Mouse (Mus musculus) induced T-regulatory cell, adult 2 months (primary cell): ENCODE results near the gene Tlk2.
A peak's percentile ranks its signal among the peaks of the same experiment; 100 is the strongest.
"Not testable (repeated sequence)": the region's sequence is repeated elsewhere in the genome, so short reads cannot be mapped to it uniquely, and the experiment has no call there.

ENCODE experiments used
- DNase-seq: peaks from one replicate; pipeline ENCODE4 v3.0.0-alpha.2; 2012; ENCODE audit warnings: low read depth

The Tlk2 gene

GRCm38 (mm10) chr11:105178516-105178915, at the start of gene Tlk2:
Gene Tlk2, plus strand, starts transcription at chr11:105178807.
- DNase-seq, result no peak

GRCm38 (mm10) chr11:105135692-105136091, 42.9 kb upstream of the Tlk2 start:
- DNase-seq, result no peak

- not testable (repeated sequence) for DNase-seq
These were observed 41.4 kb upstream of the Tlk2 start for GRCm38 (mm10) chr11:105137255-105137654.

- not testable (repeated sequence) for DNase-seq
These were observed 38.1 kb upstream of the Tlk2 start for GRCm38 (mm10) chr11:105140512-105140911.

- DNase-seq, result no peak
These were observed 37.5 kb upstream of the Tlk2 start for GRCm38 (mm10) chr11:105141115-105141514.

GRCm38 (mm10) chr11:105143564-105143963, 35.0 kb upstream of the Tlk2 start:
- no peak for DNase-seq

GRCm38 (mm10) chr11:105144084-105144483, 34.5 kb upstream of the Tlk2 start:
- DNase-seq, result no peak

- DNase-seq, result no peak
These were observed 33.9 kb upstream of the Tlk2 start for GRCm38 (mm10) chr11:105144508-105145210.

- no peak for DNase-seq
These were observed 33.4 kb upstream of the Tlk2 start for GRCm38 (mm10) chr11:105145211-105145610.

GRCm38 (mm10) chr11:105146593-105146992, 32.0 kb upstream of the Tlk2 start, which contains the start of gene Gm10842:
Gene Gm10842, plus strand, starts transcription at chr11:105146893.
- no peak for DNase-seq

- no peak for DNase-seq
These were observed 29.3 kb upstream of the Tlk2 start for GRCm38 (mm10) chr11:105149353-105149752.

GRCm38 (mm10) chr11:105149766-105150165, 28.8 kb upstream of the Tlk2 start:
- DNase-seq, result peak; percentile 52

GRCm38 (mm10) chr11:105150691-105151090, 27.9 kb upstream of the Tlk2 start:
- peak; percentile 21 for DNase-seq

GRCm38 (mm10) chr11:105151226-105152016, 27.2 kb upstream of the Tlk2 start:
- peak; percentile 47 for DNase-seq

GRCm38 (mm10) chr11:105152017-105152300, 26.6 kb upstream of the Tlk2 start:
- DNase-seq, result no peak

GRCm38 (mm10) chr11:105152357-105152899, 26.2 kb upstream of the Tlk2 start:
- DNase-seq, result no peak

- no peak for DNase-seq
These were observed 25.4 kb upstream of the Tlk2 start for GRCm38 (mm10) chr11:105153068-105153833.

GRCm38 (mm10) chr11:105155915-105156314, 22.7 kb upstream of the Tlk2 start:
- DNase-seq, result no peak

- peak; percentile 14 for DNase-seq
These were observed 21.8 kb upstream of the Tlk2 start for GRCm38 (mm10) chr11:105156748-105157267.

GRCm38 (mm10) chr11:105158047-105158446, 20.6 kb upstream of the Tlk2 start:
- DNase-seq, result no peak

GRCm38 (mm10) chr11:105159673-105160360, 18.8 kb upstream of the Tlk2 start:
- no peak for DNase-seq

- no peak for DNase-seq
These were observed 17.2 kb upstream of the Tlk2 start for GRCm38 (mm10) chr11:105161411-105161810.
